Mouse (Mus musculus) liver, embryonic 15.5 days (tissue): ENCODE measurements around the gene Gm35315. TPM values are rescaled to one million over a fixed set of nuclear protein-coding genes. Genes with fewer than 3 reads are reported as not detected.
"Not testable (repeated sequence)": the region's sequence is repeated elsewhere in the genome, so short reads cannot be mapped to it uniquely, and the experiment has no call there.

Experiments
- ATAC-seq: fragments of 200-750 bp; cut with Nextera tagmentation; 2 replicates; pipeline ENCODE4 v1.8.0; 2017; ENCODE audit warnings: moderate number of reproducible peaks, mild to moderate bottlenecking, moderate library complexity; ENCODE audit not compliant: insufficient read depth
- H3K27ac ChIP-seq: fragments of 300-500 bp; sonication (generic); replicated peaks from 2 replicates; pipeline ENCODE4 v1.5.1; 2015; ENCODE audit warnings: mild to moderate bottlenecking, inconsistent platforms
- H3K27me3 ChIP-seq: fragments of 300-500 bp; sonication (generic); 2 replicates; pipeline ENCODE4 v1.6.1; 2015; ENCODE audit warnings: mild to moderate bottlenecking, inconsistent platforms
- H3K36me3 ChIP-seq: fragments of 300-500 bp; sonication (generic); replicated peaks from 2 replicates; pipeline ENCODE4 v1.6.1; 2015; ENCODE audit warnings: moderate library complexity, mild to moderate bottlenecking, inconsistent platforms
- H3K4me1 ChIP-seq: fragments of 300-500 bp; sonication (generic); replicated peaks from 2 replicates; pipeline ENCODE4 v1.6.1; 2015; ENCODE audit warnings: inconsistent platforms
- H3K4me2 ChIP-seq: fragments of 300-500 bp; sonication (generic); 2 replicates; pipeline ENCODE4 v1.6.1; 2015; ENCODE audit warnings: moderate library complexity, mild to moderate bottlenecking, inconsistent platforms
- H3K4me3 ChIP-seq: fragments of 300-500 bp; sonication (generic); replicated peaks from 2 replicates; pipeline ENCODE4 v1.5.1; 2015; ENCODE audit warnings: mild to moderate bottlenecking, inconsistent platforms
- H3K9ac ChIP-seq: fragments of 300-500 bp; sonication (generic); 2 replicates; pipeline ENCODE4 v1.6.1; 2015; ENCODE audit warnings: moderate library complexity, mild to moderate bottlenecking, inconsistent platforms
- H3K9me3 ChIP-seq: fragments of 300-500 bp; sonication (generic); replicated peaks from 2 replicates; pipeline ENCODE4 v1.6.1; 2016; ENCODE audit warnings: inconsistent platforms
- WGBS: fragments of 180-500 bp; shearing (Covaris S2); methylation state at CpG from one replicate; pipeline ENCODE4 v1.1.7; 2015; ENCODE audit warnings: mixed read lengths; ENCODE audit not compliant: insufficient replicate concordance; 5-methylcytosine and 5-hydroxymethylcytosine counted together
- polyA plus RNA-seq: library from polyadenylated mRNA; unstranded; fragments of >200 nt; fragmentation: Nextera tagmentation; extraction: Ambion mirVana; gene quantifications from 2 replicates; pipeline ENCODE4 v1.2.1, GENCODE M21; 2015

The Gm35315 gene
- polyA plus RNA-seq, 1 experiment from 2014 or later, result 0.82 TPM

DNA sequence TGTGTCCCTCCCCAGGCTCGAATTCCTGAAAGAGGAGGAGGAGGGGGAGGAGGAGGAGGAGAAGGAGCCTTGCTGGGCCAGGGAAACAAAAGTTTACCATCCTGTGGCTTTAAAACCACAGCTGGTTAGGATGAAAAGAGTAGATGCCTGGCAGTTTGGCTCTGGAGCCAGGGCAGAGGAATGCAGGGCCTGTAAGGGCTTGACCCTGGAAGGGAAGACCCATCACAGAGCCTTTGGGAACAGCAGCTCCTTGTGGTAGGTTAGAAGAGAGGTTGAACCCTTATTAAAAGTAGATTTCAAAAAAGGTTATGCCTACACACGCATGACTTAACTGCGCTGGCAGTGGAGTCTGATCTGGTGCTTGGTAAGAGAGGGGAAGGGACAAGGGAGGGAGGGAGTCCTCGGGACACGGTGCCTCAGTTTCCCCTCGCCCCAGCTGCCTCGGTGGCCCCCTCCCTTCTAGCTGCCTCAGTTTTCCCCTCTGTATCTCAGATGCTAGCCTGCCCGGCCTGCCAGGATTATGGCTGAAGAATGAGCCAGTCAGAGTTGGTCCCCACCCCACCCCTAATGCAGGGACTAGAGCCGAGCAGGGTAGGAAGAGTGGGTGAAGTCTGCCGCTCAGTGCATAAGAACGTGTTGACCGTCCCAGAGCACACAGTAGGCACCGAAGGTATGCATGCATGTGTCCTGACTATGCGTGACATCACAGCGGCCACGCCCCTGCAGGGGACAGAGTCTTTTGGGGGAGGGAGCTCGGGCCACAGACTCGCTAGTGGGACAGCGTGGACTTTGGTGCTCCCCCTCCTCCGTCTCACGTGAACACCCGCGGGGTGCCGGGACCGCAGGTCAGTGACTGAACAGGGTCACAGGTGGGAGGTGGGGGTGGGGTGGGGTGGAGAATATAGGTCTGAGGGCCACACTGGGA, 5.7 kb upstream of the Gm35315 start, which contains the start of gene Plcxd1:
Gene Plcxd1, plus strand, starts transcription at position 314 of the 925 bp plus-strand sequence.
- Histone ChIP-seq H3K9me3 (no peaks in the 10 kb centered on the region), H3K27me3 (peaks cover 26% of the 10 kb centered on the region), H3K4me1 (peaks cover 25% of the 10 kb centered on the region), H3K9ac (no peak within 1 kb of the TSS), H3K27ac (no peak within 1 kb of the TSS), H3K4me3 (0 out of 2 replicates have a peak within 1 kb of the TSS, but pooled peaks have one; percentile 7), H3K4me2 (peak within 1 kb of the TSS; percentile 63), H3K36me3 (peaks cover 22% of the 10 kb centered on the region)
- peak; percentile 8; the same call in 1 of the 2 replicates for ATAC-seq
- WGBS, result 17% methylated on average over 25 of the region's 25 CpGs

DNA sequence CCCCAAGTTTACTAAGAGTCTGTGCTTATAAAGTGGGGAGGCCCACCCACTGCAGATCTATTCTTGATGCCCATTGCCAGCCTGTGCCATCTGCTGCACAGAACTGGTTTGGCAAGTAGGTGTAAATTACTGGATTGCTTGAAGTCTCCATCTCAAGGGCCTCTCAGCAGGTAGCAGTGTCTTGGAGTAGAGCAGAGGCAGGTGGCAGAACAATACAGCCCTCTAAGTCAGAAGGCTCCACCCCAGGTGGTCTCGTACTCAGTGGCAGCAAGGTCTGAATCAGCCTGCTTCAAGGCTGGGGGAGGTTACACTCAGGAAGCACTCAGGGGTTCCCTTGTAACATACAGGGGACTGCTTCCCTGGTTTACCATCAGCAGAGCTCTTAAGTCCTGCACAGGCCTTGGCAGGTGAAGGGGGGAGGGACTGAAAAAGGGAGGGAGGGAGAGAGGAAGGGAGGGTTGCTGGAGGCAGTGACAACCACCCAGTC, 4.8 kb upstream of the Gm35315 start:
- Histone ChIP-seq H3K36me3 (peaks cover 13% of the 10 kb centered on the region), H3K27me3 (peaks cover 26% of the 10 kb centered on the region), H3K9me3 (no peaks in the 10 kb centered on the region), H3K27ac (no peak overlapping the region), H3K4me3 (no peak overlapping the region), H3K9ac (no peak overlapping the region), H3K4me1 (peaks cover 32% of the 10 kb centered on the region), H3K4me2 (no peak overlapping the region)
- WGBS, result 70% methylated on average over 1 of the region's 1 CpGs
- ATAC-seq, result no peak

DNA sequence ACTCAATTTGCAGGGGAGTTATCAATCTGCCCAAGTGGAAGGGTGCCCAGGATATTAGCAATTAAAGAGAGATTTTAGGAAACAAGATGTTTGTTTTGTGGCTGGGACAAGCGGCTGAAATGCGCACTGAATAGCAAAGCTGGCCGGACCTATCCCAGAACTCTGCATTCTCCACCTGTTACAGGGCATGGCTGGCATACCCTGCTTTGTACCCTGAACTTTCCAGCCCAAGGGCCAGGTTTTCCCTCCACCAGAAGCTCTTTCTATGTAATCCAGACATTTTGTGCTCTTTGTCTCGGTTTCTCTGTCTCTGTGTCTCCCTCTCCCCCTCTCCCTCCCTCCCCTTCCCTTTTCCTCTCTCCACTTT, 610 bp upstream of the Gm35315 start:
- Histone ChIP-seq H3K4me3 (peak overlapping the region; percentile 54), H3K36me3 (no peaks in the 10 kb centered on the region), H3K27ac (peak overlapping the region; percentile 73), H3K4me1 (peaks cover 16% of the 10 kb centered on the region), H3K4me2 (peak overlapping the region; percentile 77), H3K9ac (peak overlapping the region; percentile 49), H3K27me3 (peaks cover 5% of the 10 kb centered on the region), H3K9me3 (no peaks in the 10 kb centered on the region)
- ATAC-seq, result peak; percentile 32; the same call in 1 of the 2 replicates
- WGBS, result 2% methylated on average over 4 of the region's 4 CpGs

DNA sequence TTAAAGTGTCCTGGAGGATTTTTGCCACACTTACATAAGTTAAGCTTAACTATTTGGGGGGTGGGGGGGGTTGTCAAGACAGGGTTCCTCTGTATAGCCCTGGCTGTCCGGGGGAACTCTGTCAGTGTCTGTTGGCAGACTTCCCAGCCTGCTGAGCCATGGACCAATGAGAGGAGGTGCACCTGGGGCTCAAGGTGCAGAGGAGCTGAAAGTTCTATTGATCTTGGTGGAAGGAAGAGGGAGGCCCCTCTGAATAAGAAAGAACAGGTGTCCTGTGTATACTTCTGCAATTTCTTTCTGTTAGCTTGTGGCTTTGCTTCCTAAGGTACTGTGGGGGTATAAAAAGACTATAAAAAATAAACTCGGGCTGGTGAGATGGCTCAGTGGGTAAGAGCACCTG, 2.7 kb downstream of the Gm35315 start:
- Histone ChIP-seq H3K4me3 (no peak overlapping the region), H3K9me3 (no peaks in the 10 kb centered on the region), H3K27ac (no peak overlapping the region), H3K4me2 (no peak overlapping the region), H3K9ac (no peak overlapping the region), H3K4me1 (peaks cover 16% of the 10 kb centered on the region), H3K27me3 (no peaks in the 10 kb centered on the region), H3K36me3 (no peaks in the 10 kb centered on the region)
- ATAC-seq, result no peak
- 48% methylated on average over 2 of the region's 2 CpGs for WGBS

DNA sequence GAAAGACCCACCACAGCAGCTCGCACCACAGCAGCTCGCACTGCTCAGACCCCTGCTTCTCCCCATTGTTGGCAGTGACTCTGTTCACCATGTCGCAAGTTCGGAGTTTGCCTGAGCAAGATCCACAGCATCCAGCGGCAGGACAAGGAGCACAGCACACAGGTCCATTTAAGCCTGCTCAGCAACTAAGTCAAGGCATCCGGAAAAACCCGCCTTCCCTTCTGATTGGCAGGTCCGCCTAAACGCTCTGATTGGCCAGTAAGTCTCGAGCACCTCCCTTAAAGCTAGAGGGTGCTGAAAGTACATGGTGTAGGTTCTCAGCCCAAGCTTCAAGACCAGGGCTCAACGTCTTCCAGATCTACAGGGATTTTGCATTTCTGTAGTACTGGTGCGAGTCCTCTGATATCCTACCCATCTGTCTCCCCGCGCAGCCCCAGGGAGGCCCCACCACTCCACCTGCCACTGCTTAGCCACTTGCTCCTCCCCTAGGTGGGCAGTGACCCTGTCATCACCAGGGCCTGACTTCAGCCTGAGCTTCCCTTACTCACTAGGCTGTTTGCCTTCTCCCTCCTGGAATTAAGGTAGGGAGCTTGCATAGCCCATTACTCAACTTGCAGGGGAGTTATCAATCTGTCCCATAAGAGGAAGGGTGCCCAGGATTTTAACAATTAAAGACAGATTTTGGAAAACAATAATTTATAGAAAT, 7.9 kb downstream of the Gm35315 start:
- no peaks in the 10 kb centered on the region for H3K9me3 ChIP-seq
- no peak overlapping the region for H3K4me3 ChIP-seq
- no peak overlapping the region for H3K27ac ChIP-seq
- ATAC-seq, result no peak
- H3K27me3 ChIP-seq, result no peaks in the 10 kb centered on the region
- H3K4me1 ChIP-seq, result no peaks in the 10 kb centered on the region
- H3K36me3 ChIP-seq, result no peaks in the 10 kb centered on the region
- no peak overlapping the region for H3K9ac ChIP-seq
- peak overlapping the region; percentile 29; the same call in 1 of the 2 replicates for H3K4me2 ChIP-seq
- WGBS, result 46% methylated on average over 14 of the region's 14 CpGs

DNA sequence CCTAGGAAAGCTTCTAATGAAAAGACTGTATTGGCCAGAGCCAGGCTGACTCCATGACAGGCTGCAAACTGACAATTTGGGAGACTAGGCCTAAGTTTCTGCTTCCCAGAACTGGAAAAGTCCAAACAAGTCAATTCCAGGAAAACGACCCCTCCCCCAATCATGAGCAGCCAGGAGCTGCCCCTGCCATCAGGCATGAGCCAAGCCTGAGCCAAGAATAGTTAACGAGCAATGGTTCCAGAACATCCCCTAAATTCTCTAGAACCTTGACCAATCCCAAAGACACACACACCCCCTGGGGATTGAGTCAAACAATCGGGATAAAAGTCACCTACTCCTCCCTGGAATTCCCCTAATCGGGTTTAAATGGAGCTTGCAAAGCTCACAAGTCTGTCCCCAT, 11.3 kb downstream of the Gm35315 start:
- no peak overlapping the region for H3K4me2 ChIP-seq
- no peaks in the 10 kb centered on the region for H3K4me1 ChIP-seq
- no peak overlapping the region for H3K27ac ChIP-seq
- WGBS, result 58% methylated on average over 4 of the region's 4 CpGs
- H3K36me3 ChIP-seq, result peaks cover 9% of the 10 kb centered on the region; the same call in 1 of the 2 replicates
- H3K27me3 ChIP-seq, result no peaks in the 10 kb centered on the region
- H3K4me3 ChIP-seq, result no peak overlapping the region
- ATAC-seq, result no peak
- H3K9ac ChIP-seq, result no peak overlapping the region
- peaks cover 9% of the 10 kb centered on the region; the same call in 1 of the 2 replicates for H3K9me3 ChIP-seq

DNA sequence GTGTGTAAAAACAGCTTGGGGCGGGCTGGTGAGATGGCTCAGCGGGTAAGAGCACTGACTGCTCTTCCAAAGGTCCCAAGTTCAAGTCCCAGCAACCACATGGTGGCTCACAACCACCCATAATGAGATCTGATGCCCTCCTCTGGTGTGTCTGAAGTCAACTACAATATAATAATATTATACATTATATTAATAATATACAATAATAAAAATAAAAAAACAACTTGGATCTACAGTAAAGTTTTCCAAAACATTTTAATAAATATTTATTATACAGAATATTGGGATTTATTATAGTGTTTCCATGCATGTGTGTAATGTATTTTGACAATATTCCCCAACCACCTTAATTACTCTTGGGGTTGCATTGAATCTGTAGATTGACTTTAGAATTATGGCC, 21.8 kb downstream of the Gm35315 start, which contains the start of gene Gm17655:
Gene Gm17655, minus strand, starts transcription at position 101 of the 400 bp plus-strand sequence.
- H3K36me3 ChIP-seq, H3K9me3 ChIP-seq, H3K9ac ChIP-seq, H3K4me2 ChIP-seq, H3K27me3 ChIP-seq, H3K27ac ChIP-seq, H3K4me3 ChIP-seq, ATAC-seq, H3K4me1 ChIP-seq: not testable (repeated sequence)
- WGBS, result 50% methylated on average over 2 of the region's 2 CpGs

DNA sequence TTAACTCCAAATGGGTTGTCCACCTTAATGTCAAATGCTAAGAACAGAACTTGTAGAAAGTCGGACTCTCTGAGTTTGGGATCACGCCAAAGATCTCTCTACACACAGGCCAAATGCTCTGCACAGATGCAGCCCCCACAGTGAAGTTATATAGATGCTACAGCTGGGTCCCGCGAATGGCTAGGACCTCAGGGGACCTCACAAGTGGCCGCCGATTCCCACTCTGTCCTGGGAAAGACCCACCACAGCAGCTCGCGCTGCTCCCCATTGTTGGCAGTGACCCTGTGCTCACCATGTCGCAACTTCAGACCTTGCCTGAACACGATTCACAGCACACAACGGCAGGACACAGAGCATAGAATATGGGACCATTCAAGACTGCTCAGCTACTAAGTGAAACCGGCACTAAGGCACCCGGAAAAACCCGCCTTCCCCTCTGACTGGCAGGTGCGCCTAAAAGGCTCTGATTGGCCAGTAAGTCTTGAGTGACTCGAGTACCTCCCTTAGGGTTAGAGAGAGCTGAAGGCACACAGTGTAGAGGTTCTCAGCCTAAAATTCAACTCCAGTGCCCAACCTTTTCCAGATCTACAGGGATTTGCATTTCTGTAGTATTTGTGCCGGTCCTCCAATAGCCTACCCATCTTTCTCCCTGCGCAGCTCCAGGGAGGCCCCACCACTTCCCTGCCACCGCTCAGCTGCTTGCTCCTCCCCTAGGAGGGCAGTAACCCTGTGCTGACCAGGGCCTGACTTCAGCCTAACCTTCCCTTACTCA, 36.4 kb downstream of the Gm35315 start:
- peak; percentile 99 for ATAC-seq
- Histone ChIP-seq H3K4me1 (peaks cover 4% of the 10 kb centered on the region; the same call in 1 of the 2 replicates), H3K36me3 (no peaks in the 10 kb centered on the region), H3K4me3 (peak overlapping the region; percentile 76), H3K27me3 (no peaks in the 10 kb centered on the region), H3K4me2 (peak overlapping the region; percentile 66), H3K9me3 (no peaks in the 10 kb centered on the region), H3K9ac (peak overlapping the region; percentile 70), H3K27ac (peak overlapping the region; percentile 38; the same call in 1 of the 2 replicates)
- 1% methylated on average over 19 of the region's 19 CpGs for WGBS
